Mouse (Mus musculus): ENCODE measurements at regions not wholly inside any gene's neighbourhood (a gene's known extent, or its start where the extent isn't known, plus 50 kb on each side); places are given as distances from the start of the nearest gene placed in this dataset.

- Histone ChIP-seq H3K36me3 (no peaks in the 10 kb centered on the region), H3K9ac (no peak overlapping the region), H3K9me3 (replicated peaks) (no peaks in the 10 kb centered on the region), H3K4me1 (no peaks in the 10 kb centered on the region), H3K27ac (no peak overlapping the region), H3K4me2 (replicated peaks) (no peak overlapping the region), H3K27me3 (no peaks in the 10 kb centered on the region), H3K4me3 (no peak overlapping the region)
- 64% methylated on average over 9 of the region's 9 CpGs for WGBS
- no peak for ATAC-seq (ENCODE audit: low FRiP score)
Observed at GRCm38 (mm10) chr17:68176611-68177165, 96.9 kb upstream of the L3mbtl4 start.

GRCm38 (mm10) chr17:68177835-68178234 is 95.8 kb upstream of the L3mbtl4 start:
- Histone ChIP-seq H3K4me3 (no peak overlapping the region), H3K27me3 (no peaks in the 10 kb centered on the region), H3K9ac (no peak overlapping the region), H3K36me3 (no peaks in the 10 kb centered on the region), H3K4me2 (replicated peaks) (no peak overlapping the region), H3K4me1 (no peaks in the 10 kb centered on the region), H3K27ac (no peak overlapping the region), H3K9me3 (replicated peaks) (no peaks in the 10 kb centered on the region)
- no peak for ATAC-seq (ENCODE audit: low FRiP score)
- WGBS: 36% methylated on average over 2 of the region's 2 CpGs

DNA sequence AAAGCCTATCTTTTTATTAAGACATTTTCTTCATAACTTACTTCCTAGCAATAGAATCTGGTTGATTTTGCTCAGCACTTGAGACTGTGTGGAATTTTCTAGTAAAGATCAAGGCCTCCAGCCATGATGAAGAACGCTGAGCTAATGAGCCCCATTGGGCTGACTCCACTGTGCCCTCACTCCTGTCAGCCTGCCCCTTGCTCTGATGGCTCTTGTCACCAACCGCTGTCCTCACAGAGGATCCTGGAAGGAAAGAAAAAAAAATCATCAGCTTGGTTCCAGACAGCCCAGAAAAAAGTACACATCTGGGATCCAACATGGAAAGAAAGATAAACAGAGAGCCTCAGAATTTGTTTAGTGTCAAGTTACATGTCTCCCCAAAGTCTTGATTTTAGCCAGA is 88.2 kb upstream of the L3mbtl4 start:
- H3K4me1 ChIP-seq: 0 out of 2 replicates have a peak, but pooled peaks cover 2% of the 10 kb centered on the region
- no peak overlapping the region for H3K4me2 ChIP-seq (replicated peaks)
- WGBS: 59% methylated on average over 2 of the region's 2 CpGs

DNA sequence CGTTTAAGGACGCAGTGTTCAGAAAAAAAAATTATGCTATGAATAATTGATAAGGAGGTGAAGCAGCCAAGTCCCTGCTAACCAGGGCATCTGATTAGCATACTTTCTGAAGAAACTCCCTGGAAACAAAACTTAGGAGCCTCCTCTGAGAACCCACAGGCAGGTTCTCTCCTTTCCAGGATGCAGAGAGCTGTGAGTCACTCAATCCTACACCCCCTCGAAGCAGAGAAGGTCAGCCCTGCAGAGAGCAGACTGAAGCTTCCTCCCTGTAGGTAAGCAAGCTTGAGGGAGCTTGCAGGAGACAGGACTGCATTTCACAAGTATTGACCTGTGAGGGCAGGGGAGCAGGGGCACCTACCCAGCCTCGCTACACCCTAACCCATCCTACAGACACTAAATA is 83.7 kb upstream of the L3mbtl4 start:
- WGBS: 79% methylated on average over 4 of the region's 4 CpGs

More for the DNA sequence above, 88.2 kb upstream of the L3mbtl4 start:
- no peak overlapping the region for H3K4me3 ChIP-seq
- no peak overlapping the region for H3K9ac ChIP-seq
- no peaks in the 10 kb centered on the region for H3K9me3 ChIP-seq (replicated peaks)
- no peaks in the 10 kb centered on the region for H3K27me3 ChIP-seq
- no peaks in the 10 kb centered on the region for H3K36me3 ChIP-seq
- no peak for ATAC-seq (ENCODE audit: low FRiP score)
- H3K27ac ChIP-seq: no peak overlapping the region

DNA sequence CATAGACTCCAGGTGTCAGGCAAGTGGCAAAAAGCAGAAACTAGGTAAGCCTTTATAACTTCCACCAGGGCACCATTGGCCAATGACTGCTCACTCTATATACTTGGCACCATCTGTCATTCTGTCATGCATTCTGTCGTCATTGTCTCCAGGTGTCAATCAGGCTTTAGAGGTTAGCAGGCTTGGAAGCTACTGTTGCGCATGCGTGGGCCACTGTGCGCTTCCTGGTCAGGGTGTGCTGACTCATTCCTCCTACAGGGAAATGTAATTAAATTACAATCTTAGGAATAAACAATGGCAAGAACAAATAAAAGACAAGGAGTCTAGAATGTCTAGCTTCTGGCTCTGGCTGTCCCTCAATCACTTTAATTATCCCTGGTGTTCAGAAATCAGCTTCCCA is 68.1 kb upstream of the L3mbtl4 start:
- ATAC-seq (ENCODE audit: low FRiP score): no peak
- Histone ChIP-seq H3K36me3 (no peaks in the 10 kb centered on the region), H3K4me3 (no peak overlapping the region), H3K27me3 (no peaks in the 10 kb centered on the region), H3K27ac (no peak overlapping the region), H3K9me3 (replicated peaks) (no peaks in the 10 kb centered on the region), H3K9ac (no peak overlapping the region), H3K4me1 (no peaks in the 10 kb centered on the region), H3K4me2 (replicated peaks) (no peak overlapping the region)
- 82% methylated on average over 4 of the region's 4 CpGs for WGBS

More for the DNA sequence above, 83.7 kb upstream of the L3mbtl4 start:
- no peak overlapping the region for H3K4me3 ChIP-seq
- no peak overlapping the region for H3K27ac ChIP-seq
- H3K27me3 ChIP-seq: no peaks in the 10 kb centered on the region
- no peak overlapping the region for H3K9ac ChIP-seq
- H3K9me3 ChIP-seq (replicated peaks): no peaks in the 10 kb centered on the region
- no peak for ATAC-seq (ENCODE audit: low FRiP score)
- H3K4me2 ChIP-seq (replicated peaks): no peak overlapping the region
- H3K4me1 ChIP-seq: 0 out of 2 replicates have a peak, but pooled peaks cover 2% of the 10 kb centered on the region
- H3K36me3 ChIP-seq: no peaks in the 10 kb centered on the region

GRCm38 (mm10) chr17:68208837-68209236 is 64.8 kb upstream of the L3mbtl4 start:
- ATAC-seq (ENCODE audit: low FRiP score): no peak
- WGBS: 54% methylated on average over 2 of the region's 2 CpGs
- Histone ChIP-seq H3K27ac (no peak overlapping the region), H3K9ac (no peak overlapping the region), H3K4me2 (replicated peaks) (no peak overlapping the region), H3K9me3 (replicated peaks) (no peaks in the 10 kb centered on the region), H3K27me3 (no peaks in the 10 kb centered on the region), H3K4me1 (peaks cover 3% of the 10 kb centered on the region), H3K4me3 (no peak overlapping the region), H3K36me3 (no peaks in the 10 kb centered on the region)

- H3K4me1 ChIP-seq: peaks cover 3% of the 10 kb centered on the region
- H3K27ac ChIP-seq: no peak overlapping the region
- WGBS: 28% methylated on average over 14 of the region's 14 CpGs
- no peak for ATAC-seq (ENCODE audit: low FRiP score)
- peak overlapping the region; percentile 29 for H3K4me2 ChIP-seq (replicated peaks)
- no peaks in the 10 kb centered on the region for H3K9me3 ChIP-seq (replicated peaks)
- no peaks in the 10 kb centered on the region for H3K27me3 ChIP-seq
- no peak overlapping the region for H3K9ac ChIP-seq
- no peaks in the 10 kb centered on the region for H3K36me3 ChIP-seq
- H3K4me3 ChIP-seq: no peak overlapping the region
Observed at GRCm38 (mm10) chr17:68210313-68211254, 63.0 kb upstream of the L3mbtl4 start.

GRCm38 (mm10) chr17:68218246-68218645 is 55.4 kb upstream of the L3mbtl4 start:
- no peaks in the 10 kb centered on the region for H3K4me1 ChIP-seq
- no peak overlapping the region for H3K4me2 ChIP-seq (replicated peaks)
- no peaks in the 10 kb centered on the region for H3K27me3 ChIP-seq
- 78% methylated on average over 4 of the region's 4 CpGs for WGBS
- H3K36me3 ChIP-seq: no peaks in the 10 kb centered on the region
- no peaks in the 10 kb centered on the region for H3K9me3 ChIP-seq (replicated peaks)
- no peak for ATAC-seq (ENCODE audit: low FRiP score)
- no peak overlapping the region for H3K27ac ChIP-seq
- H3K4me3 ChIP-seq: no peak overlapping the region
- H3K9ac ChIP-seq: no peak overlapping the region

GRCm38 (mm10) chr17:68223170-68223569 is 50.4 kb upstream of the L3mbtl4 start:
- no peak for ATAC-seq (ENCODE audit: low FRiP score)
- 80% methylated on average over 3 of the region's 3 CpGs for WGBS
- H3K27me3 ChIP-seq: no peaks in the 10 kb centered on the region
- H3K36me3 ChIP-seq: no peaks in the 10 kb centered on the region
- H3K4me3 ChIP-seq: no peak overlapping the region
- no peak overlapping the region for H3K4me2 ChIP-seq (replicated peaks)
- H3K27ac ChIP-seq: no peak overlapping the region
- H3K9me3 ChIP-seq (replicated peaks): no peaks in the 10 kb centered on the region
- no peak overlapping the region for H3K9ac ChIP-seq
- H3K4me1 ChIP-seq: no peaks in the 10 kb centered on the region
